Mouse (Mus musculus): ENCODE measurements around the gene Spns1. TPM values are rescaled to one million over a fixed set of nuclear protein-coding genes. Genes with fewer than 3 reads are reported as not detected.

Spns1 gene
- polyA plus RNA-seq, 1 experiment from 2014 or later = 53.7 TPM

DNA sequence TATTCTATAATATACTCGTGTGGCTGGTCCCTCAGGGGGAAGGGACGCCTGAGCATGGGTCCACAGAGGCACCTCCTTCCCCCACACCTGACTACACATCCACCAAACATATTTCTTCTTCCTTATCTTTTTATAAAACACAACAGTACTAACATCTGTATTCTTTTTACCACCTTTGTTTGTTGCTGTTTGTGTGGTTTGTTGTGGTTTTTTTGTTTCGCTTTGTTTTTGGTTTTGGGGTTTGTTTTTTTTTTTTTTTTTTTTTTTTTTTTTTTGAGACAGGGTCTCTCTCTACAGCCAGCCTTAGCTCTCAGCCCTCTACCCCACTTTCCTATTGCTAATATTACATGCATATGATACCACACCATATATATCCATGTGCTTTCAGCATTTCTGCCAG, 31.3 kb downstream of the Spns1 start:
- no peak for TF ChIP-seq EP300 (IDR thresholded peaks at IDR 0.05)
- TF ChIP-seq CTCF (IDR thresholded peaks at IDR 0.05) = no peak
- Histone ChIP-seq H3K4me3 (ENCODE audit: low read depth, low read length) (no peak overlapping the region), H3K27me3 (replicated peaks; ENCODE audit: insufficient read depth, low read length) (no peaks in the 10 kb centered on the region), H3K27ac (ENCODE audit: low read length) (no peak overlapping the region), H3K4me1 (ENCODE audit: insufficient read depth, low read depth, low read length) (no peaks in the 10 kb centered on the region), H3K36me3 (ENCODE audit: insufficient read depth, low read length) (no peaks in the 10 kb centered on the region), H3K4me2 (replicated peaks; ENCODE audit: low read depth, low read length) (no peak overlapping the region), H3K9ac (replicated peaks; ENCODE audit: low read depth) (no peak overlapping the region), H3K9me3 (ENCODE audit: low read length) (no peaks in the 10 kb centered on the region)
- ATAC-seq = no peak
- DNase-seq (ENCODE audit: low spot score) = no peak
- 53% methylated on average over 3 of the region's 3 CpGs for WGBS

DNA sequence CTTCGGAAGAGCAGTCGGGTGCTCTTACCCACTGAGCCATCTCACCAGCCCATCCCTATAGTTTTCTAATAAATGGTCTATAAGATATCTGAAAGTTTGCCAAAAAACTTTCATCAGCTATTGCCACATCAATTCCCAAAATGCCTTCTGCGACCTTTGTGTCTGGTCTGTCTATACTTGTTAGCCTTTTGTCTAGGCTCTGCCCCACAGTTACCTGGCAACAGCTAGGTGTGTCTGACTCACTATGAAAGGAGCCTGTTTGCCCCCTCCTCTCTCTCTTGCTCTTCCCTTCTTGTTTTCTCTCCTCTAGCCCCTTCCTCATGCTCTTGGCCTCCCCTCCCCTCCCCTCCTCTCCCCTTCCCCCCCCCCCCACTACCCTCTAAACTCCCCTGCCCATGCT, 31.7 kb downstream of the Spns1 start:
- no peak for DNase-seq (ENCODE audit: low spot score)
- H3K4me1 ChIP-seq (ENCODE audit: insufficient read depth, low read depth, low read length) = no peaks in the 10 kb centered on the region
- 53% methylated on average over 3 of the region's 3 CpGs for WGBS

DNA sequence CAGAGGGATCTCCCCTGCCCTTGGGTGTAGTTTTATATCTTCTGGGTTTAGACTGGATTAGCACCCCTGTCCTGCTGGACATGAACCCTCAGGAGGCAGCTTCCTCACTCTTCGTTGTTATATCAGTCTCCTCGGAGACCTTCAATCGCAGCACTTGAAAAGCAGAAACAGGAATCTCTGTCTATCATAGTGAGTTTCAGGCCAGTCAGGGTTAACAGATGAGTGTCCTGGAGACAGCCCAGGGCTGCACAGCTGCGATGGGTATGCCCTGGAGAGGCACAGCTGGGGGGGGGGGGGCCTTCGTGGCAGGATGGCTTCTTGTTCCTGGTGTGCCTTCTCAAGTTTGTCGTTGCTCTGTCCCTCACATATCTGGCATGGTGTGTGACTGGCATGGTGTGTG, 36.4 kb downstream of the Spns1 start:
- no peak overlapping the region for H3K27ac ChIP-seq (ENCODE audit: low read length)
- H3K4me1 ChIP-seq (ENCODE audit: insufficient read depth, low read depth, low read length) = no peaks in the 10 kb centered on the region
- no peak overlapping the region for H3K4me3 ChIP-seq (ENCODE audit: low read depth, low read length)
- H3K4me2 ChIP-seq (replicated peaks; ENCODE audit: low read depth, low read length) = no peak overlapping the region
- no peaks in the 10 kb centered on the region for H3K36me3 ChIP-seq (ENCODE audit: insufficient read depth, low read length)
- TF ChIP-seq EP300 (IDR thresholded peaks at IDR 0.05) (no peak), CTCF (IDR thresholded peaks at IDR 0.05) (no peak)
- DNase-seq (ENCODE audit: low spot score) (no peak), ATAC-seq (no peak)
- H3K27me3 ChIP-seq (replicated peaks; ENCODE audit: insufficient read depth, low read length) = no peaks in the 10 kb centered on the region
- no peak overlapping the region for H3K9ac ChIP-seq (replicated peaks; ENCODE audit: low read depth)
- no peaks in the 10 kb centered on the region for H3K9me3 ChIP-seq (ENCODE audit: low read length)
- WGBS = 35% methylated on average over 6 of the region's 6 CpGs

More for the DNA sequence above, 31.7 kb downstream of the Spns1 start:
- Histone ChIP-seq H3K27me3 (replicated peaks; ENCODE audit: insufficient read depth, low read length) (no peaks in the 10 kb centered on the region), H3K4me2 (replicated peaks; ENCODE audit: low read depth, low read length) (no peak overlapping the region), H3K9me3 (ENCODE audit: low read length) (no peaks in the 10 kb centered on the region), H3K9ac (replicated peaks; ENCODE audit: low read depth) (no peak overlapping the region), H3K36me3 (ENCODE audit: insufficient read depth, low read length) (no peaks in the 10 kb centered on the region), H3K4me3 (ENCODE audit: low read depth, low read length) (no peak overlapping the region), H3K27ac (ENCODE audit: low read length) (no peak overlapping the region)
- no peak for ATAC-seq
- TF ChIP-seq CTCF (IDR thresholded peaks at IDR 0.05) = no peak
- no peak for TF ChIP-seq EP300 (IDR thresholded peaks at IDR 0.05)

DNA sequence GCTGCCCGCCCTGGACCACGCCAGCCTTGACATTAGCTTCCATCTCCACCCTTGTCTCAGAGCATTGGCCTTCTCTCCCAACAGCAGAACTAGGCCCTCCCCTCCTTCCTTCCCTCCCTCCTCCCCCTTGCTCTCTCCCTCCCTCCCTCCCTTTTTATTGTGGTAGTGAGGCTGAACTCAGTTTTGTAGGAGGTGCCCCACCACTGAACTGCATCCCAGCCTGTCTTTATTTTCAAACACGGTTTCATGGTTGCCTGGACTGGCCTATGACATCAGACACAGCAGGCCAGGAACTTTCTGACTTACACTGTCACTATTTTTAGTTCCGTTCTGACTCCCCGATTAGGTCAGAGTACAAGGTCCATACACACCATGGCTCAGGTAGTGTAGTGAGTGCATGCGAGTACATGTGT, 37.0 kb downstream of the Spns1 start:
- Histone ChIP-seq H3K27ac (ENCODE audit: low read length) (no peak overlapping the region), H3K4me3 (ENCODE audit: low read depth, low read length) (no peak overlapping the region), H3K36me3 (ENCODE audit: insufficient read depth, low read length) (no peaks in the 10 kb centered on the region), H3K4me2 (replicated peaks; ENCODE audit: low read depth, low read length) (no peak overlapping the region), H3K9ac (replicated peaks; ENCODE audit: low read depth) (no peak overlapping the region), H3K27me3 (replicated peaks; ENCODE audit: insufficient read depth, low read length) (no peaks in the 10 kb centered on the region), H3K9me3 (ENCODE audit: low read length) (no peaks in the 10 kb centered on the region), H3K4me1 (ENCODE audit: insufficient read depth, low read depth, low read length) (no peaks in the 10 kb centered on the region)
- ATAC-seq (no peak), DNase-seq (ENCODE audit: low spot score) (no peak)
- WGBS = 66% methylated on average over 6 of the region's 6 CpGs
- TF ChIP-seq CTCF (IDR thresholded peaks at IDR 0.05) (no peak), EP300 (IDR thresholded peaks at IDR 0.05) (no peak)

DNA sequence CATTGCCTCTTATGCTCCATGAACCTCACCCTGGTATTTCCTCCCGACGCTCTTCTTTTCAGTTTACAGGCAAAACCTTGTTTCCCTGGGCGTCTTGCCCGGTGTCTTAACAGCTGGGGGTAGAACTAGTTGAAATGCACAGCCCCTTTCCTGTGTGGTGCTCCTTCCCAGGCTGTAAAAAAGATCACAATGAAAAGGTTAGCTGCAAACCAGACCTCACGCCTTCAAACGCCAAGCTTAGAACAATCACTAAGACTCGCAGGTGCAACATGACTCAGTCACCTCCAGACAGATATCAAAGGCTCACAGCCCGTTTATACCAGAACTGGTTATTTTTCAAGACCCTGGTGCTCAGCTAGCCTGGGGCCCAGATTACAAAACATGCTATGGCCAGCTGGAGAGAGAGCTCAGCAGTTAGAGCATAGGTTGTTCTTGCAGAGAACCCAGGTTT, 37.7 kb downstream of the Spns1 start:
- Histone ChIP-seq H3K4me2 (replicated peaks; ENCODE audit: low read depth, low read length) (no peak overlapping the region), H3K27ac (ENCODE audit: low read length) (no peak overlapping the region), H3K27me3 (replicated peaks; ENCODE audit: insufficient read depth, low read length) (no peaks in the 10 kb centered on the region), H3K4me1 (ENCODE audit: insufficient read depth, low read depth, low read length) (no peaks in the 10 kb centered on the region), H3K4me3 (ENCODE audit: low read depth, low read length) (no peak overlapping the region), H3K9ac (replicated peaks; ENCODE audit: low read depth) (no peak overlapping the region), H3K9me3 (ENCODE audit: low read length) (no peaks in the 10 kb centered on the region), H3K36me3 (ENCODE audit: insufficient read depth, low read length) (no peaks in the 10 kb centered on the region)
- 65% methylated on average over 8 of the region's 8 CpGs for WGBS
- TF ChIP-seq CTCF (IDR thresholded peaks at IDR 0.05) (no peak), EP300 (IDR thresholded peaks at IDR 0.05) (no peak)
- DNase-seq (ENCODE audit: low spot score) (no peak), ATAC-seq (no peak)

DNA sequence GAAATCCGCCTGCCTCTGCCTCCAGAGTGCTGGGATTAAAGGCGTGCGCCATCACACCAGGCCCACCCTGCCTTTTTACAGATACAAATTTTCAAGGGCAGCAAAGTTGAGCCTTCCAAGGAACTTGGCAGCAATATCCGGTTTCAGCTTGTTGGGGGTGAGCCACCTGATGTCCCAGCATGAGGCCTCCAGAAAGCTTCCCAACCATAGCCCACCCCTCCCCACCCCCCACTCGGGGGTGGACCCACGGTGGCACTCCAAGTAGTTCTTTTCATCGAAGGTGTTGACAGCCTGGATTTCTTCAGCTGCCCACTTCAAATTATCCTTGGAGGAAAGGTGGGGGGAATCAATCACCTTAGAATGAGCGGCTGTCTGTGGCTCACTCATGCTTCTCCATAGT, 38.3 kb downstream of the Spns1 start:
- Histone ChIP-seq H3K4me2 (replicated peaks; ENCODE audit: low read depth, low read length) (no peak overlapping the region), H3K36me3 (ENCODE audit: insufficient read depth, low read length) (no peaks in the 10 kb centered on the region), H3K4me3 (ENCODE audit: low read depth, low read length) (no peak overlapping the region), H3K4me1 (ENCODE audit: insufficient read depth, low read depth, low read length) (no peaks in the 10 kb centered on the region), H3K27ac (ENCODE audit: low read length) (no peak overlapping the region), H3K9ac (replicated peaks; ENCODE audit: low read depth) (no peak overlapping the region), H3K9me3 (ENCODE audit: low read length) (no peaks in the 10 kb centered on the region), H3K27me3 (replicated peaks; ENCODE audit: insufficient read depth, low read length) (no peaks in the 10 kb centered on the region)
- no peak for ATAC-seq
- no peak for DNase-seq (ENCODE audit: low spot score)
- TF ChIP-seq CTCF (IDR thresholded peaks at IDR 0.05) = no peak
- TF ChIP-seq EP300 (IDR thresholded peaks at IDR 0.05) = no peak
- 74% methylated on average over 8 of the region's 8 CpGs for WGBS

DNA sequence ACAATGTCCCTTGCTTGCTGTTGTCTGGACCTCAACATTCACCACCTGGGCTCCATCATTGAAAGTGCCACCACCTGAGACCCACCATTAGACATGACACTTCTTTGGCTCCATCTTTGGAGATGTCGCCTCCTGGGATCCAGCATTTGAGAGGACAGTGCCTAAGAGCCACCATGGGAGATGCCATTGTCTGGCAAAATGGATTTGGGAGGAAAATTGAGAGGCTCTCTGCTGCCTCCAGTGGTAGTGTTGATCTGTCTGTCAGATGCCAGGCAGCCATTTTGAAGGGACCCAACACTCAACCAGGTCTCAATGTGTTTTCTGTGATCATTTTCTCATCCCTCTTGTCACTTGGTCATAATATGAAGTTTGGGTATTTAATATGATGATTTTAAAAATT, 41.7 kb downstream of the Spns1 start:
- TF ChIP-seq CTCF (IDR thresholded peaks at IDR 0.05) = peak; percentile 54
- no peak for TF ChIP-seq EP300 (IDR thresholded peaks at IDR 0.05)
- Histone ChIP-seq H3K27me3 (replicated peaks; ENCODE audit: insufficient read depth, low read length) (no peaks in the 10 kb centered on the region), H3K9ac (replicated peaks; ENCODE audit: low read depth) (no peak overlapping the region), H3K4me3 (ENCODE audit: low read depth, low read length) (no peak overlapping the region), H3K4me2 (replicated peaks; ENCODE audit: low read depth, low read length) (no peak overlapping the region), H3K4me1 (ENCODE audit: insufficient read depth, low read depth, low read length) (no peaks in the 10 kb centered on the region), H3K27ac (ENCODE audit: low read length) (no peak overlapping the region), H3K9me3 (ENCODE audit: low read length) (no peaks in the 10 kb centered on the region), H3K36me3 (ENCODE audit: insufficient read depth, low read length) (no peaks in the 10 kb centered on the region)
- ATAC-seq = no peak
- DNase-seq (ENCODE audit: low spot score) = no peak
- WGBS = 93% methylated on average over 1 of the region's 1 CpGs

All from lung, postnatal 0 days (tissue).